Mouse (Mus musculus): ENCODE results near the gene Dlgap1. TPM values are rescaled to one million over a fixed set of nuclear protein-coding genes. Genes with fewer than 3 reads are reported as not detected.

Gene Dlgap1
- polyA plus RNA-seq (2016; fragmentation: Nextera tagmentation; extraction: Ambion mirVana): 7.4 and 8.2 TPM in 2 replicates

DNA sequence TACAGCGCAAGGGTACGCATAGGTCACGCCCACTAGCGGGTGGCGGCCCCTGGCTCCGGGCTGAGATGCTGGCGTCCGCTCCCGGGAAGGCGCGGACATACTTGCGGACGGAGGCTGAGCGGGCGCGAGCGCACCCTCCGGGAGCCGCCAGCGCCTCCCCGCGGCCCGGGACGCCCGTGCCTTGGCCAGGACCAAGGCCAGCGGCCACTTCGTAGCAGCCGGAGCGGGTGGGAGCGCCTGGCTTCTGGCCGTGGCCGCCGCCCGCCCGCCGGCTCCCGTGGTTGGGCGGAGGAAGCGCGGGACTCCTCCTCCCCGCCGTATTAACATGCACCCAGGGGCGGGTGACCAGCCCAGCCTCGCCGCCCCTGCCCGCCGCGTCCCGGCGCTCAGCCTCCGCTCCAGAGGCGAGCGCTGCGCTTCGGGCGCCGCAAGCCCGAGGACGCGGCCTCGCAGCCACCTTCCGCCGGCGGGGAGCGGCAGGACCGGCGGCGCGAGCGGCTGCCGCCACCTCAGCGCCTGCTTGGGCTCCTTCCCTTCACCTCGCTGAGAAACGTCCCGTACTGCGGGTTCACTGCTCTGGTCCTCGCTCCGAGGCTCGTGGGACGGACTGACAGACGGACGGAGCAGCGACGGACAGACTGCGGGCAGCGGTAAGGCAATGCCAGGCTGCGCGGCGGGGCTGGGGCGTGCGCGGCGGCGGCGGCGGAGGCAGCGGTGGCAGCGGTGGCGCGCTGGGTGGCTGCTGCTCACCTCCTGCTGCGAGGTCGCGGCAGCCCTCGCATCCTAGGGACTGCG, at the start of gene Dlgap1:
Dlgap1 (plus strand) TSS at position 53 of the 795 bp plus-strand sequence.
- under 1% methylated on average over 95 of the region's 105 CpGs for WGBS
- Histone ChIP-seq H3K27me3 (peaks cover 26% of the 10 kb centered on the region), H3K4me2 (peak within 1 kb of the TSS; percentile 95), H3K4me3 (replicated peaks) (peak within 1 kb of the TSS; percentile 67), H3K27ac (peak within 1 kb of the TSS; percentile 70), H3K9ac (peak within 1 kb of the TSS; percentile 67), H3K9me3 (no peaks in the 10 kb centered on the region), H3K36me3 (replicated peaks) (no peaks in the 10 kb centered on the region), H3K4me1 (peaks cover 10% of the 10 kb centered on the region)
- ATAC-seq (ENCODE audit: low FRiP score): peak; percentile 94

DNA sequence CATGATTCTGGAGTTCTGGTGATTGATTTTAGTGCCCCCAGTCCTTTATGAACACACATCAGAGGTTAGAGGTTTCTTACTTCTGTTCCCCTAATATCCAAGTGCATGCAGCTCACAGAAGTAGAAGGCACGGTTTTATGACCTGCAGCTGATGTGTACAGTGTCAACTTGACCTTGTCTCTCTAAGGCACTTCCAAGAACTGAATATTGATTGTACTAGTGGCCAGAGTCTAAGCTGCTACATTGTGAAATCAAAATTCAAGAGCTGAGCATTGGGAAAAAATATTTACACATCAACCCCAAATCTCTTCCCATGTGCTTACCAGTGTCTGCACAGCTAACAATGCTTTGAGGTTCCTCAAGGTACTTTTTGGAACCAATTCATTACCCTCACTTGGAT, 13.9 kb upstream of the Dlgap1 start:
- no peaks in the 10 kb centered on the region for H3K36me3 ChIP-seq (replicated peaks)
- H3K4me3 ChIP-seq (replicated peaks): no peak overlapping the region
- ATAC-seq (ENCODE audit: low FRiP score): no peak
- no peak overlapping the region for H3K27ac ChIP-seq
- no peaks in the 10 kb centered on the region for H3K4me1 ChIP-seq
- no peaks in the 10 kb centered on the region for H3K9me3 ChIP-seq
- H3K4me2 ChIP-seq: no peak overlapping the region
- no peak overlapping the region for H3K9ac ChIP-seq
- no peaks in the 10 kb centered on the region for H3K27me3 ChIP-seq
- WGBS: 83% methylated on average over 1 of the region's 1 CpGs

- no peaks in the 10 kb centered on the region for H3K9me3 ChIP-seq
- H3K4me1 ChIP-seq: peaks cover 10% of the 10 kb centered on the region
- ATAC-seq (ENCODE audit: low FRiP score): peak; percentile 35
- H3K4me3 ChIP-seq (replicated peaks): peak overlapping the region; percentile 67
- peak overlapping the region; percentile 95 for H3K4me2 ChIP-seq
- H3K27me3 ChIP-seq: peaks cover 26% of the 10 kb centered on the region
- WGBS: 1% methylated on average over 43 of the region's 43 CpGs
- peak overlapping the region; percentile 67 for H3K9ac ChIP-seq
- peak overlapping the region; percentile 70; the same call in 1 of the 2 replicates for H3K27ac ChIP-seq
- no peaks in the 10 kb centered on the region for H3K36me3 ChIP-seq (replicated peaks)
Measured at GRCm38 (mm10) chr17:69969816-69970750, 1.2 kb downstream of the Dlgap1 start.

DNA sequence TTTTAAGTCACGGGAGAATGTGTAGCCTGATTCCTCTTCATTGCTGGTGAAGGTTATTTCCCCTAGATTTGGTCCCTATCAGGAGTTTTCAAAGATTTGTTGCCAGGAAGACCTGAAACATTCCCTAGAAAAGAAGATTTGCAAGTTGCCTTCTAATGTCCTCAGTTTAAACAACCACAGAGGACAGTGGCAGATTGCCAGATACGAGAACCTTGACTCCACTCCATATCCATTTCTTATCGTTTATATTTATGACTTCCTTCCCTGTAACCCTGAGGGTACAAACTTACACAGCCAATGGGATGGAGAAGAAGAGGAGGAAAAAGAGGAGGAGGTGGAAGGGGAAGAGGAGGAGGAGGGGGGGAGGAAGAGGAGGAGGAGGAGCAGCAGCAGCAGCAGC, 4.2 kb downstream of the Dlgap1 start:
- ATAC-seq (ENCODE audit: low FRiP score): no peak
- Histone ChIP-seq H3K4me2 (no peak overlapping the region), H3K27me3 (peaks cover 26% of the 10 kb centered on the region), H3K4me1 (peaks cover 10% of the 10 kb centered on the region), H3K36me3 (replicated peaks) (no peaks in the 10 kb centered on the region), H3K9ac (no peak overlapping the region), H3K9me3 (no peaks in the 10 kb centered on the region), H3K27ac (no peak overlapping the region), H3K4me3 (replicated peaks) (no peak overlapping the region)
- WGBS: 90% methylated on average over 3 of the region's 3 CpGs

DNA sequence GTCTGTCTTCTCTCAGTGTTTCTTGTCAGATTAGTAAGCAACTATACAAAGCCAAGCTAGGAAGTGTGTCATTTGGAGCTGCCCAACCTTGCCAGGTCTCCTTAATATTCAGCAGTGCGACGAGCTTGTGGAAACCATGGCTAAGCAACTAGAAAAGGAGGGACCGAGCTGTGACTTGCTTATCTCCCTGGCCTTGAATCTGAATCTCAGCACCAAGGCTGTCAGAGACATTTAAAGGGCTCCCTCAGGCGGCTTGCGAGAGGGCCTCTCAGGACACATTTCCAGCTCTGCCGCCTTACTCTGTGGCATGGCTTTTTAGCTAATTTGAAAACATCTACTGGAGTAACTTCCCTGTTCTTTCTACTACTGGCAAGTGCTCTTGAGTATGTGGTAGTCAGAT, 5.1 kb downstream of the Dlgap1 start:
- no peak for ATAC-seq (ENCODE audit: low FRiP score)
- H3K9ac ChIP-seq: no peak overlapping the region
- WGBS: 71% methylated on average over 6 of the region's 6 CpGs
- H3K27me3 ChIP-seq: peaks cover 26% of the 10 kb centered on the region
- H3K36me3 ChIP-seq (replicated peaks): no peaks in the 10 kb centered on the region
- H3K9me3 ChIP-seq: no peaks in the 10 kb centered on the region
- no peak overlapping the region for H3K4me3 ChIP-seq (replicated peaks)
- no peak overlapping the region for H3K27ac ChIP-seq
- peaks cover 10% of the 10 kb centered on the region for H3K4me1 ChIP-seq
- no peak overlapping the region for H3K4me2 ChIP-seq

- Histone ChIP-seq H3K4me1 (no peaks in the 10 kb centered on the region), H3K9ac (no peak overlapping the region)
Measured at GRCm38 (mm10) chr17:69982236-69982923, 13.5 kb downstream of the Dlgap1 start.

GRCm38 (mm10) chr17:69996406-69996805, 27.5 kb downstream of the Dlgap1 start:
- Histone ChIP-seq H3K4me2 (no peak overlapping the region), H3K4me1 (no peaks in the 10 kb centered on the region), H3K36me3 (replicated peaks) (no peaks in the 10 kb centered on the region), H3K9me3 (no peaks in the 10 kb centered on the region), H3K27me3 (no peaks in the 10 kb centered on the region), H3K4me3 (replicated peaks) (no peak overlapping the region), H3K27ac (no peak overlapping the region), H3K9ac (no peak overlapping the region)
- 80% methylated on average over 2 of the region's 2 CpGs for WGBS
- ATAC-seq (ENCODE audit: low FRiP score): no peak

More at GRCm38 (mm10) chr17:69982236-69982923, 13.5 kb downstream of the Dlgap1 start:
- WGBS: 79% methylated on average over 6 of the region's 6 CpGs
- no peak overlapping the region for H3K4me3 ChIP-seq (replicated peaks)
- H3K36me3 ChIP-seq (replicated peaks): no peaks in the 10 kb centered on the region
- H3K27me3 ChIP-seq: no peaks in the 10 kb centered on the region
- no peak overlapping the region for H3K27ac ChIP-seq
- ATAC-seq (ENCODE audit: low FRiP score): no peak
- no peaks in the 10 kb centered on the region for H3K9me3 ChIP-seq
- H3K4me2 ChIP-seq: no peak overlapping the region

DNA sequence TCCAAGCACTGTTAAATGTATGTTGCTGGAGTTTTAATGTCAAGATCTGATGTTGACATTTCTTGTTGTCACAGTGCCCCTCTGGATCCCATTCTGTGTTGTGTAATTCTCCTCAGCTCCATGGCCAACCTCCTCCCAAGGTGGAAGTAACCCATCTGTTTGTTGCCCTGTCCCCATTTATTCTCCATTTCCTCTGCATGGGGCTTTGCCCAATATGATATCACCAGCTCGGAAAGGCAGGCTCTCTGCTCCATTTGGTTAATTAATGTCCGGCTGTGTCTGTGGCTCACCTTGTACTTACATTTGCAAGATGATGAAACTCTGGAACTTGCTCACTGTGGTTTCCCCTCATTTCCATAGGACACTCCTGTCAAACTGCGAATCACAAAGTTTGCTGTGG, 33.2 kb downstream of the Dlgap1 start:
- Histone ChIP-seq H3K36me3 (replicated peaks) (no peaks in the 10 kb centered on the region), H3K9ac (no peak overlapping the region), H3K27me3 (no peaks in the 10 kb centered on the region), H3K4me2 (no peak overlapping the region), H3K9me3 (no peaks in the 10 kb centered on the region), H3K4me1 (no peaks in the 10 kb centered on the region), H3K27ac (no peak overlapping the region), H3K4me3 (replicated peaks) (no peak overlapping the region)
- no peak for ATAC-seq (ENCODE audit: low FRiP score)
- 89% methylated on average over 3 of the region's 3 CpGs for WGBS

- Histone ChIP-seq H3K9me3 (no peaks in the 10 kb centered on the region), H3K27me3 (no peaks in the 10 kb centered on the region), H3K9ac (no peak overlapping the region), H3K4me1 (no peaks in the 10 kb centered on the region), H3K36me3 (replicated peaks) (no peaks in the 10 kb centered on the region), H3K4me2 (no peak overlapping the region), H3K27ac (no peak overlapping the region), H3K4me3 (replicated peaks) (no peak overlapping the region)
- ATAC-seq (ENCODE audit: low FRiP score): no peak
- WGBS: 79% methylated on average over 6 of the region's 6 CpGs
Measured at GRCm38 (mm10) chr17:70004628-70005027, 35.8 kb downstream of the Dlgap1 start.

GRCm38 (mm10) chr17:70007607-70008006, 38.7 kb downstream of the Dlgap1 start:
- Histone ChIP-seq H3K4me2 (no peak overlapping the region), H3K27me3 (no peaks in the 10 kb centered on the region), H3K4me3 (replicated peaks) (no peak overlapping the region), H3K9me3 (no peaks in the 10 kb centered on the region), H3K4me1 (no peaks in the 10 kb centered on the region), H3K27ac (no peak overlapping the region), H3K36me3 (replicated peaks) (no peaks in the 10 kb centered on the region), H3K9ac (no peak overlapping the region)
- WGBS: 91% methylated on average over 5 of the region's 5 CpGs
- ATAC-seq (ENCODE audit: low FRiP score): no peak

DNA sequence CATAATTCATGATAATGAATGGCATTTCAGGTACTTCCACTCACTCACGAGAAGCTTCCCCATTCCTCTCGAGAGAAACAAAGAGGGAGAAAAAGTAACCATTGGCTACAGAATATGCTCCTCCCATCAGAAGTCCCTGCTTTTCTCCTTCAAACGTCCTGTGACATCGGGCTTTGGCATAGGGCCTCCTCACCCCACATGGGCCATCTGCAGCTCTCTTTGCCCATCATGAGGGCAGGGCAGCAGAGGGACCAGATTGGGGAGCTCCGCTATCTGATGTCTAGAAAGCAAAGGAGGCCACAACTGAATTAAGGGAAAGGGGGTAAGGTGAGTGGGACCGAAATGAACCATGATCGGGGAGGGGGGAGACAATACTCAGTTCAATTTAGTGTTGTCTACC, 47.6 kb downstream of the Dlgap1 start:
- Histone ChIP-seq H3K9ac (no peak overlapping the region), H3K4me2 (no peak overlapping the region), H3K27ac (no peak overlapping the region), H3K9me3 (no peaks in the 10 kb centered on the region), H3K36me3 (replicated peaks) (no peaks in the 10 kb centered on the region), H3K27me3 (no peaks in the 10 kb centered on the region), H3K4me1 (no peaks in the 10 kb centered on the region), H3K4me3 (replicated peaks) (no peak overlapping the region)
- ATAC-seq (ENCODE audit: low FRiP score): no peak
- WGBS: 69% methylated on average over 7 of the region's 7 CpGs

DNA sequence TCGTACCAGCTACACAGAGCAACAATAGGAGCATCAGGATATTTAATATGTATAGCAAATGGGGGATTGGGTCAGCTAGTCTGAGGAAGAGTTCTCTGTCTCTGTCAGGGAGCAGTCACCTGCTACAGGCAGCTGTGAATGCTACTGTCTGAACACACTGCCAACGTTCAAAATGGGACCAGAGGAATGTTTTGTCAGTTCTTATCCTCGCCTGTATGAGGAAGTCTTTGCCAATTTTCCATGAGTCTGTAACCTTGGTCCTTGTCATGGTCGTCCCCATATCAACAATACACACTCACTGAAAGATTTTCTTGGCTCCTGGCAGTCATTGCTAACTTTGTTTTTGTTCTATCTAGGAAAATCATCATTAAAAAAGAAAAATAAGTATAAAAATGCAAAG, 51.5 kb downstream of the Dlgap1 start:
- no peak overlapping the region for H3K9ac ChIP-seq
- H3K4me3 ChIP-seq (replicated peaks): no peak overlapping the region
- H3K27me3 ChIP-seq: no peaks in the 10 kb centered on the region
- WGBS: 84% methylated on average over 4 of the region's 4 CpGs
- H3K9me3 ChIP-seq: no peaks in the 10 kb centered on the region
- no peaks in the 10 kb centered on the region for H3K36me3 ChIP-seq (replicated peaks)
- H3K27ac ChIP-seq: no peak overlapping the region
- ATAC-seq (ENCODE audit: low FRiP score): no peak
- no peaks in the 10 kb centered on the region for H3K4me1 ChIP-seq
- H3K4me2 ChIP-seq: no peak overlapping the region
